Mouse (Mus musculus) kidney, adult 2 months (tissue): Measurements from ENCODE around the gene Hist1h2an.

Experiments used
- CTCF ChIP-seq: fragments of 200-500 bp; conservative IDR thresholded peaks from 2 replicates; pipeline ENCODE4 v1.5.1; 2011; ENCODE audit warnings: low read depth, mild to moderate bottlenecking, control low read depth, low read length, moderate library complexity, mixed read lengths; ENCODE audit not compliant: insufficient read depth, insufficient read length
- POLR2A ChIP-seq: fragments of 200-500 bp; IDR thresholded peaks from one replicate; pipeline ENCODE4 v1.6.1; 2011; ENCODE audit warnings: low read depth, low read length, control low read depth

GRCm38 (mm10) chr13:21787760-21788593 lies 959 bp upstream of the Hist1h2an start:
- TF ChIP-seq POLR2A (no peak), CTCF (no peak)
